Mouse (Mus musculus) adrenal gland, adult 2 months (tissue): ENCODE measurements around the gene Cstf2. TPM values are rescaled to one million over a fixed set of nuclear protein-coding genes. Genes with fewer than 3 reads are reported as not detected.

Experiments used
- DNase-seq: peaks from one replicate; pipeline ENCODE4 v3.0.0; 2021
- long read RNA-seq: library from polyadenylated mRNA; stranded (forward); transcript quantifications from one replicate; pipeline ENCODE4 v2.0.0, GENCODE M21; 2021
- microRNA-seq, 2 experiments: library from miRNA; unstranded; fragments of <30 nt; microRNA quantifications; one replicate each; pipeline ENCODE4 v1.2.0; 2021
- polyA plus RNA-seq: library from polyadenylated mRNA; depleted of rRNA; stranded (reverse); fragments of >200 nt; gene quantifications from 2 replicates; pipeline ENCODE4 v1.2.3, GENCODE M21; 2012; rRNA removed
- total RNA-seq, 2 experiments: library from RNA; stranded (reverse); gene quantifications; 2 replicates each; pipeline ENCODE4 v1.2.3; 2021

Cstf2 gene
- total RNA-seq (10 to 100 TPM; 30.8 to 38.0 TPM), polyA plus RNA-seq (10.0 and 23.7 TPM in 2 replicates)
- long read RNA-seq, full-length matches to known transcripts = 19 of 24 reads
- long read RNA-seq, partial matches to known transcripts = 2 of 24 reads
- long read RNA-seq, other reads (novel, unspliced or antisense) = 3 of 24 reads

- DNase-seq = peak; percentile 96
These were observed at the start of gene Cstf2 for GRCm38 (mm10) chrX:134058987-134059712. Cstf2 (plus strand) TSS chrX:134059187.

GRCm38 (mm10) chrX:134019005-134019404 is 40.0 kb upstream of the Cstf2 start:
- DNase-seq = peak; percentile 55

- DNase-seq = no peak
These were observed 38.3 kb upstream of the Cstf2 start for GRCm38 (mm10) chrX:134020664-134021063.

- DNase-seq = no peak
These were observed 10.0 kb upstream of the Cstf2 start for GRCm38 (mm10) chrX:134048994-134049393.

GRCm38 (mm10) chrX:134056897-134057296 is 2.1 kb upstream of the Cstf2 start:
- no peak for DNase-seq

- DNase-seq = no peak
These were observed 729 bp upstream of the Cstf2 start for GRCm38 (mm10) chrX:134058040-134058875.

- no peak for DNase-seq
These were observed 777 bp downstream of the Cstf2 start for GRCm38 (mm10) chrX:134059764-134060163.

- no peak for DNase-seq
These were observed 26.5 kb downstream of the Cstf2 start for GRCm38 (mm10) chrX:134085453-134085852.

- peak; percentile 22 for DNase-seq
These were observed 43.7 kb downstream of the Cstf2 start for GRCm38 (mm10) chrX:134102641-134103040.

GRCm38 (mm10) chrX:134111767-134112166 is 52.8 kb downstream of the Cstf2 start:
- DNase-seq = no peak

- no peak for DNase-seq
These were observed 57.4 kb downstream of the Cstf2 start for GRCm38 (mm10) chrX:134116417-134116816.

GRCm38 (mm10) chrX:134128549-134128948 is 69.6 kb downstream of the Cstf2 start:
- no peak for DNase-seq

- DNase-seq = peak; percentile 31
These were observed 73.3 kb downstream of the Cstf2 start for GRCm38 (mm10) chrX:134132295-134132694.

- DNase-seq = no peak
These were observed 74.8 kb downstream of the Cstf2 start for GRCm38 (mm10) chrX:134133821-134134220.

Small RNA genes lying within 50 kb of the gene (microRNA-seq; reads per million reads assigned to microRNA genes)
- 0 reads per million in 2 experiments for gene Mir3112

Other genes with a start within 250 kb of the Cstf2 start
- gene Tnmd, start 208.2 kb upstream of the Cstf2 start, total RNA-seq = under 1 TPM in 1 of 2 experiments, not detected in 1; 0.48 TPM
- gene Tnmd, start 208.2 kb upstream of the Cstf2 start, polyA plus RNA-seq = not detected in 2 replicates
- gene Tspan6, start 160.8 kb upstream of the Cstf2 start, total RNA-seq = 10 to 100 TPM; 27.7 to 33.6 TPM
- gene Tspan6, start 160.8 kb upstream of the Cstf2 start, polyA plus RNA-seq = 2.4 and 3.3 TPM in 2 replicates
- gene Srpx2, start 150.8 kb upstream of the Cstf2 start, total RNA-seq = 1 to 10 TPM; 3.7 to 3.8 TPM
- gene Srpx2, start 150.8 kb upstream of the Cstf2 start, polyA plus RNA-seq = 2.2 and 2.8 TPM in 2 replicates
- gene Sytl4, start 77.4 kb upstream of the Cstf2 start, total RNA-seq = 10 to 100 TPM; 12.7 to 16.0 TPM
- gene Sytl4, start 77.4 kb upstream of the Cstf2 start, polyA plus RNA-seq = 0.73 and 0.96 TPM in 2 replicates
- gene Xkrx, start 102.9 kb downstream of the Cstf2 start, total RNA-seq = 1 to 10 TPM in 1 of 2 experiments, under 1 TPM in 1; 0.69 to 1.0 TPM
- gene Xkrx, start 102.9 kb downstream of the Cstf2 start, polyA plus RNA-seq = 0.42 and 0.49 TPM in 2 replicates
- not detected for gene Arl13a, start 128.3 kb downstream of the Cstf2 start, total RNA-seq
- gene Arl13a, start 128.3 kb downstream of the Cstf2 start, polyA plus RNA-seq = not detected in 2 replicates
- gene Nox1, start 162.8 kb downstream of the Cstf2 start, total RNA-seq = under 1 TPM in 1 of 2 experiments, not detected in 1; 0.86 TPM
- gene Nox1, start 162.8 kb downstream of the Cstf2 start, polyA plus RNA-seq = not detected in 2 replicates
- 10 to 100 TPM; 35.7 to 48.7 TPM for gene Trmt2b, start 217.8 kb downstream of the Cstf2 start, total RNA-seq
- 5.2 and 6.3 TPM in 2 replicates for gene Trmt2b, start 217.8 kb downstream of the Cstf2 start, polyA plus RNA-seq
- 100 to 1,000 TPM; 189 to 314 TPM for gene Tmem35a, start 236.0 kb downstream of the Cstf2 start, total RNA-seq
- gene Tmem35a, start 236.0 kb downstream of the Cstf2 start, polyA plus RNA-seq = 122 and 133 TPM in 2 replicates
- gene Cenpi, start 248.9 kb downstream of the Cstf2 start, total RNA-seq = 1 to 10 TPM; 2.2 to 3.5 TPM
- gene Cenpi, start 248.9 kb downstream of the Cstf2 start, polyA plus RNA-seq = 0.25 TPM in 2 replicates